Mouse (Mus musculus): ENCODE data around the gene Tsga8. TPM values are rescaled to one million over a fixed set of nuclear protein-coding genes. Genes with fewer than 3 reads are reported as not detected.

Tsga8 gene
- not detected in 2 replicates for polyA plus RNA-seq (2012; rRNA removed)

DNA sequence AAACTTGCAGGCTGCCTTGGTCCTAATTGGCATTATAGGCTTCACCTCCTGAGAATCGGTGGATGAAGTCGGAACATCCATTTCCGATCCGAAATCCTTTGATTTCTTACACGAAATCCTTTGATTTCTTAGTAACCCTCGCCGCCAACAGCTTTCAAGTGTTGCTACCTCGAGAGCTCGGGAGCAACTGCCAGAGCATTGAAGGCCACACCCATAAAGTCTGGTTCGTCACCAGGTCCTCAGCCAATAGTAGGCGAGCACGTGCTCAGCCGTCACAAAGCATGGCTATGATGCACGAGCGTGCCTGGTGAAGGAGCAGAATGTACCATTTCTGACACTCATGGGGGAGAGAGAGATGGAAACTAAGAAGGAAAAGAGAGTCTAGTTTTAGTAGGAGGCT is at the start of gene Tsga8:
Gene Tsga8, minus strand, starts transcription at position 327 of the 400 bp plus-strand sequence.
- WGBS = 95% methylated on average over 15 of the region's 15 CpGs
- no peak for DNase-seq (ENCODE audit: low read depth, low spot score)

Measured in large intestine, adult 2 months (tissue).